Mouse (Mus musculus) neural tube, embryonic 14.5 days (tissue): ENCODE measurements around the gene Hoxd13. TPM values are rescaled to one million over a fixed set of nuclear protein-coding genes. Genes with fewer than 3 reads are reported as not detected.

ENCODE experiments used
- ATAC-seq: fragments of 200-750 bp; cut with Nextera tagmentation; 2 replicates; pipeline ENCODE4 v1.8.0; 2017; ENCODE audit warnings: low read depth, mild to moderate bottlenecking, moderate TSS enrichment, moderate library complexity
- H3K27ac ChIP-seq: fragments of 300-500 bp; sonication (generic); 2 replicates; pipeline ENCODE4 v1.5.1; 2014; ENCODE audit warnings: low read depth, mild to moderate bottlenecking, control low read depth, low read length, moderate library complexity, mixed read lengths
- H3K27me3 ChIP-seq: fragments of 300-500 bp; sonication (generic); 2 replicates; pipeline ENCODE4 v1.6.1; 2014; ENCODE audit warnings: low read length; ENCODE audit not compliant: control insufficient read depth, insufficient read depth
- H3K36me3 ChIP-seq: fragments of 300-500 bp; sonication (generic); 2 replicates; pipeline ENCODE4 v1.6.1; 2014; ENCODE audit warnings: low read length, mixed read lengths; ENCODE audit not compliant: control insufficient read depth, insufficient read depth
- H3K4me1 ChIP-seq: fragments of 300-500 bp; sonication (generic); 2 replicates; pipeline ENCODE4 v1.6.1; 2014; ENCODE audit warnings: low read length; ENCODE audit not compliant: control insufficient read depth, insufficient read depth
- H3K4me2 ChIP-seq: fragments of 300-500 bp; sonication (generic); 2 replicates; pipeline ENCODE4 v1.6.1; 2014; ENCODE audit warnings: mild to moderate bottlenecking, low read depth, low read length, control low read depth
- H3K4me3 ChIP-seq: fragments of 300-500 bp; sonication (generic); 2 replicates; pipeline ENCODE4 v1.5.1; 2014; ENCODE audit warnings: low read depth, low read length, control low read depth, mixed read lengths
- H3K9ac ChIP-seq: fragments of 300-500 bp; sonication (generic); replicated peaks from 2 replicates; pipeline ENCODE4 v1.6.1; 2014; ENCODE audit warnings: low read depth, mild to moderate bottlenecking, control low read depth, low read length, mixed read lengths
- H3K9me3 ChIP-seq: fragments of 300-500 bp; sonication (generic); 2 replicates; pipeline ENCODE4 v1.6.1; 2016; ENCODE audit warnings: low read length; ENCODE audit not compliant: control insufficient read depth
- WGBS: fragments of 180-500 bp; shearing (Covaris S2); extraction: QIAGEN DNeasy Blood & Tissue Kit; methylation state at CpG from one replicate; pipeline ENCODE4 v1.1.7; 2014; 5-methylcytosine and 5-hydroxymethylcytosine counted together
- polyA plus RNA-seq: library from polyadenylated mRNA; unstranded; fragments of >200 nt; fragmentation: Nextera tagmentation; extraction: Ambion mirVana; gene quantifications from 2 replicates; pipeline ENCODE4 v1.2.1, GENCODE M21; 2014

Gene Hoxd13
- polyA plus RNA-seq, 1 experiment from 2014 or later = not detected

DNA sequence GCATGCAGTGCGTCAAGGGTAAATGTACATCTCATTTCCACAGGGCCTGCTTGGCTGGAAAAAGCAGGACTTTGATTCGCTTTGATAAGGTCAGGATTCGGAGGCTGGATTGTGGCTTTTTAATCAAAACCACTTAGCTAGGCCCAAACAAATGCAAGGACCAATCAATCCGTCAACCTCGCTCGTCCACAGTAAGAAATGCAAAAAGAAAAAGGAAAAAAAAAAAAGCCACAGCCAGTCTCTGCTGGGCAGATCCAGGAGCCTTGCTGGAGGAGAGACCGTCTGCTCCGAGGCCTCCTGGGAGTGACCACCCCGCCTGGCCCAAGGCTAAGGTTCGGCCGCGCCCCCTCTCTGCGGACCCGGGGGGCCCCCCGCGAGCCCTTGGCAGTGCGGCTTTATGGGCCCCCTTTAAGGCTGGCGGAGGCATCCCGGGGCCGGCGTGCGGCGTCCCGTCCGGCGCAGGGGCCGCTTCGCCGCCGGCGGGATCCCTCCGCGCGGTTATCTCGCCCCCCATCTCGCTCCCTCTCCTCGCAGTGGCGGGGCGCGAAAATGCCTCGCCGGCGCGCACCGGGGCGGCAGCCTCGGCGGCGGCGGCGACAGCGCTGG, 36.4 kb downstream of the Hoxd13 start, which contains the start of gene Hoxd8:
Gene Hoxd8 (plus strand): TSS at position 223 of the 606 bp plus-strand sequence.
- Histone ChIP-seq H3K36me3 (no peaks in the 10 kb centered on the region), H3K9ac (peak within 1 kb of the TSS; percentile 99), H3K27me3 (no peaks in the 10 kb centered on the region), H3K4me3 (peak within 1 kb of the TSS; percentile 77), H3K27ac (peak within 1 kb of the TSS; percentile 100), H3K4me1 (peaks cover 24% of the 10 kb centered on the region; the same call in 1 of the 2 replicates), H3K9me3 (no peaks in the 10 kb centered on the region), H3K4me2 (peak within 1 kb of the TSS; percentile 75)
- under 1% methylated on average over 43 of the region's 52 CpGs for WGBS
- peak; percentile 52 for ATAC-seq

DNA sequence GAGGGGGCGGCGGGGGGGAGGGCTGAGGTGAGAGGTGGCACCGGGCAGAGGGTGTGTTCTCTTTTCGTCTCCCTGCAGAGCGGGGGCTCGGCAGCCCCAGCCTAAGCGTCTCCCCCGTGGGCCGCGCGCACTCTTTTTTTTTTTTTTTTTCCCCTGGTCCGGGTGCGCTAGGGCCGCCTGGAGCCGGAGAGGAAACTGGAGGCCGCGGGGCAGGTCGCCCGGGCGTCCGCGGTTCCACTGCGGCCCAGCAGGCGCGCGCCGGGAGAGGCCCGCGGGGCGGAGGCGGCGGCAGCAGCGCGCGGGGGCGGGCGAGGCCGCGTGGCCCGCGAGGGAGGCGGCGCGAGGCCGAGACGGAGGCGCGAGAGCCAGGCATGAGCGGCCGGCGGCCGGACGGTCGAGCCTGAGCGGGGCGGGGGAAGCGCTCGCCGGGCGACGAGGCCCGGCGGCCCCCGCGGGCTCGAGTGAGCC, 36.9 kb downstream of the Hoxd13 start:
- Histone ChIP-seq H3K27ac (peak overlapping the region; percentile 100), H3K9ac (peak overlapping the region; percentile 99), H3K4me1 (peaks cover 30% of the 10 kb centered on the region), H3K9me3 (no peaks in the 10 kb centered on the region), H3K27me3 (no peaks in the 10 kb centered on the region), H3K36me3 (no peaks in the 10 kb centered on the region), H3K4me3 (peak overlapping the region; percentile 77), H3K4me2 (peak overlapping the region; percentile 75)
- 0% methylated on average over 34 of the region's 66 CpGs for WGBS
- no peak; the same call in 1 of the 2 replicates for ATAC-seq

DNA sequence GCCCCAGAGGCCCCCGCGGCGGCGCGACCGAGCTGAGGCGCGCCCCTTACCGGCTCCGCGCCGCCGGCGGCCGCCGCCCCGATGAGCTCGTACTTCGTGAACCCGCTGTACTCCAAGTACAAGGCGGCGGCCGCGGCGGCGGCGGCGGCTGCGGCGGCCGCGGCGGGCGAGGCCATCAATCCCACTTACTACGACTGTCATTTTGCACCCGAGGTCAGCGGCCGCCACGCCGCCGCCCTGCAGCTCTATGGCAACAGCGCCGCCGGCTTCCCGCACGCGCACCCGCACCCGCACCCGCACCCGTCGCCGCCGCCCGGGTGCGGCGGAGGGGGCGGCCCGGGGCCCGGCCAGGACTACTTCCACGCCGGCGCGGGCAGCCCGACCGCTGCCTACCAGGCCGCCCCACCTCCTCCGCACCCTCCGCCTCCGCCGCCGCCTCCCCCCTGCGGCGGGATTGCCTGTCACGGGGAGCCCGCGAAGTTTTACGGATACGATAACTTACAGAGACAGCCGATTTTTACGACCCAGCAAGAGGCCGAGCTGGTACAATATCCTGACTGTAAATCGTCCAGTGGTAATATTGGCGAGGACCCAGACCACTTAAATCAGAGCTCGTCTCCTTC, 37.5 kb downstream of the Hoxd13 start:
- Histone ChIP-seq H3K27me3 (no peaks in the 10 kb centered on the region), H3K4me1 (peaks cover 35% of the 10 kb centered on the region), H3K9ac (peak overlapping the region; percentile 99), H3K4me3 (peak overlapping the region; percentile 77), H3K4me2 (peak overlapping the region; percentile 75), H3K9me3 (no peaks in the 10 kb centered on the region), H3K36me3 (no peaks in the 10 kb centered on the region), H3K27ac (peak overlapping the region; percentile 100)
- ATAC-seq = peak; percentile 70
- under 1% methylated on average over 58 of the region's 85 CpGs for WGBS

DNA sequence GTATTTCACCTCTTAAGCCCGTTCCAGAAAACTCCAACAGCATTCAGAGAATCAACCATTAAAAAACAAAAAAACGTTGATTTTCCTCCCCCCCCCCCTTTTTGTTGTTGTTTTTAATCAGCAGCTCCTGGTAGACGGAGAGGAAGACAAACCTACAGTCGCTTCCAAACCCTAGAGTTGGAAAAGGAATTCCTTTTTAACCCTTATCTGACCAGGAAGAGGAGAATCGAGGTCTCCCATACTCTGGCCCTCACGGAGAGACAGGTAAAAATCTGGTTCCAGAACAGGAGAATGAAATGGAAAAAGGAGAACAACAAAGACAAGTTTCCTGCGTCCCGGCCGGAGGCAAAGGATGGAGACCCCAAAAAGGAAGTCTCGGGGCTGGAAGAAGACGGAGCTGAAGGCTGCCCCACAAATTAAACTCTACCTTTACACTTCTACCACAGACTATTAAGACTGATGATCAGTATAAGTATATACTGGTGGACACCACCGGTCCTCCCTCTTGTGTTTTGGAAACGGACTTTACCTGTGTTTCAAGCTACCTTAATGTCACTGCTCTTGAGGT, 38.4 kb downstream of the Hoxd13 start:
- Histone ChIP-seq H3K4me3 (peak overlapping the region; percentile 77), H3K27me3 (no peaks in the 10 kb centered on the region), H3K9me3 (no peaks in the 10 kb centered on the region), H3K27ac (peak overlapping the region; percentile 100), H3K36me3 (no peaks in the 10 kb centered on the region), H3K4me1 (peaks cover 39% of the 10 kb centered on the region), H3K9ac (peak overlapping the region; percentile 99), H3K4me2 (peak overlapping the region; percentile 75)
- ATAC-seq = no peak
- under 1% methylated on average over 13 of the region's 13 CpGs for WGBS

DNA sequence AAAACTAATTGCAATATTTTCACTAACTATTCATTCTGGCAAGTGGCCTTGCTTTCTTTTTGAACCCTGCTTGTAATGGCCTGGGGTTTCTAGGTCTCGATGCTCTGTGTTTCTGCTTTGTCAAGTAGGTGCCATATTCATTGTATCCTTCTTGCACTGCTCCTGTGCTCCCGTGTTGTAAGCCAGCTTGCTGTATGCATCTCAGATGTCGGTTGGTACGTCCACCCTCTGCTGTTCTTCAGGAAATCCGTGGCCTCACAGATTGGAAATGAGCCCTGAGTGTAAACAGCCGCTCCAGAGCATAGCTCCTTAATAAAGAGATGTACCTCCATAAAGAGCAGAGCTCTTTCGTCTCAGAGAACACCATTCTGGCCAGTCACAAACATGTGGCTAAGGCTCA, 39.5 kb downstream of the Hoxd13 start:
- peaks cover 39% of the 10 kb centered on the region for H3K4me1 ChIP-seq
- peak overlapping the region; percentile 73 for H3K27ac ChIP-seq
- no peaks in the 10 kb centered on the region for H3K36me3 ChIP-seq
- no peaks in the 10 kb centered on the region for H3K27me3 ChIP-seq
- H3K9me3 ChIP-seq = no peaks in the 10 kb centered on the region
- ATAC-seq = no peak
- 11% methylated on average over 7 of the region's 7 CpGs for WGBS
- H3K4me3 ChIP-seq = peak overlapping the region; percentile 77
- peak overlapping the region; percentile 75 for H3K4me2 ChIP-seq
- peak overlapping the region; percentile 56 for H3K9ac ChIP-seq

DNA sequence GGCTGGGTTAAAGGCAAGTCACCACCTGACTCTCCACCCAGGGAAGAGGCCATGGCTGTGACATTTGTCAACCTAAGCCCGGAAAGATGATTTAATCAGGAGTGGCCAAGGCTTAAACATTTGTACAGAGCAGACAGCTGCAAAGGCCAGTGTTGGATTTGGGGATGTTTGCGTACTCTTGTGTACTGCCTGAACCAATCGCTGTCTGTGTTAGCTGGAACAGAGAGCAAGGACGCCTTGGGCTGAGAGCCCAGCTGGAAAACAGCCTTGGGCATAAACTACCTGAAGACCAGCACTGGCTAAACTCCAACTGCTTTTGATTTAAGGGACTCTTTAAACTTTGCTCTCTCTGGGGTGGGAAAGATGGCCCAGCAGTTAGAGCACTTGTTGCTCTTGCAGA, 40.6 kb downstream of the Hoxd13 start:
- Histone ChIP-seq H3K4me2 (peak overlapping the region; percentile 75), H3K4me3 (peak overlapping the region; percentile 26), H3K27ac (peak overlapping the region; percentile 75), H3K9me3 (no peaks in the 10 kb centered on the region), H3K27me3 (no peaks in the 10 kb centered on the region), H3K4me1 (peaks cover 33% of the 10 kb centered on the region), H3K9ac (peak overlapping the region; percentile 52), H3K36me3 (no peaks in the 10 kb centered on the region)
- no peak for ATAC-seq
- WGBS = 11% methylated on average over 4 of the region's 4 CpGs

DNA sequence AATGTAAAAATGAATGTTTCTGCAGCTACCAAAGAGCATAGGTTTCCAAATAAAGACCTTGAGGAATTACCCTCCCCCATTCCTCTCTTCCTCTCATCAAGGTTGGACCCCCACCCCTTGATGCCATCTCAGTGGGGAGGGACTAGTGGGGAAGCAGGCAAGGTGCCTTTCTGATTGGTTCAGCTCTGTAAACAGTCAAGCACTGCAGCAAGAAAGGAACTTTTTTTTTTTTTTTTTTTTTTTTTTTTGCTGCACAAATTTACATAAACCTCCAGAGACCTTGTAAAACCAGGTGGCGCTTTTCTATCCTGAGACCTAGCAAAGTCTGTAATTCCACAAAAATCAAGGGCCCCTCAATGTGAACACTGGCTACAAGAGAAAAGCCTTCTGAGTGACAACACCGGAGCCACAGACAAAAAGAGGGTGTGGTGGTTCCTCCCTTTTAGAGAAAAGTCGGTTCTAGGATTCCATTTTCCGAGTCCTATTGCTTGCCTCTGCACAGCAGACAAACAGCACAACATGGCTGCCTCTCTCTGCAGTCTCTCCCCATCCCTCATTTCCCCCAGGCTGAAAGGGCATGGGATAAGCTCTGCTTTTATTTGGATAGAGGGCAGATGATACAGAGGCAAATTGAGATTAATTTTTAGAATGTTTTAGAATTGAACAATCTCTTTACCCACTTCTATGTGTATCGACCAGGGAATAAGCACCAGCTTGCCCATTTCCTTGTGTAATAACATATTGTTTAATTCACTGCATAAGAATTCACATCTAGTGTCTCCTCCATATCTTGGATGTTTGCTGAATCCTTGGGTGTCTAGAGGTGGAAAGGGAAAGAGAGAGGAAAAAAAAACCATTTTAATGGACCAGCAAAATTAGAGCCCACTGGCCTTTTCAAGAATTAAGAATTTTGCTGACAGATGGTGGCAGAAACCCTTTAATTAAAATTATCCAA, 41.6 kb downstream of the Hoxd13 start:
- Histone ChIP-seq H3K27ac (peak overlapping the region; percentile 100), H3K4me3 (peak overlapping the region; percentile 99; the same call in 1 of the 2 replicates), H3K4me1 (peaks cover 29% of the 10 kb centered on the region), H3K9me3 (no peaks in the 10 kb centered on the region), H3K36me3 (no peaks in the 10 kb centered on the region), H3K27me3 (no peaks in the 10 kb centered on the region), H3K9ac (peak overlapping the region; percentile 100), H3K4me2 (peak overlapping the region; percentile 75)
- 13% methylated on average over 5 of the region's 5 CpGs for WGBS
- ATAC-seq = no peak

DNA sequence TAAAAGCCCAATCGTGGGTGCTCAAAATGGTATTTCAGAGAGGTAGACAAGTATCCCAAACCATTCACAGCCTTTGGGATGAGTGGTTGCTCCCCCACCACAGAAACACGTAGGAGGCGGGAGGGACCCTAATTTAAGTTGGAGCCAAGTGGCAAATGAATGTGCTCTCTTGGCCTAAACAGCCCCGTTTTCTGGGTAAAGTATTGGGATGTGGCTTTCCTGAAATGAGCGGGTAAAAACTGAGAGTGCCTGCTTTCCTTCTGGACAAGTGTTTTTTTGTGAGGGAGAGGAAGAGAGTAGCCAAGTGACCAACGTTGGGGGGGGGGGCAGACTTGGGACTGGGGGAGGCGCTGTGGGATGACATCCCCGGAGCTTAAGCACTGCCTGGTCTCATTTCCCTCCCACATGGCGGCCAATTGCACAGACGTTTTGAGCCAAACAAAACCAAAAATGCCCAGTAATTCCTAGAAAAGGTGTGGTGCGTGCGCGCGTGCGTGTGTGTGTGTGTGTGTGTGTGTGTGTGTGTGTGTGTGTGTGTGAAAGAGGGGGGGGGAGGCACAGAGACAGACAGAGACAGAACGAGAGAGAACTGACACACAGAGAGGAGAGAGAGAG, 42.9 kb downstream of the Hoxd13 start:
- 0% methylated on average over 16 of the region's 16 CpGs for WGBS
- no peak for ATAC-seq
- peak overlapping the region; percentile 99 for H3K4me3 ChIP-seq
- no peaks in the 10 kb centered on the region for H3K36me3 ChIP-seq
- peak overlapping the region; percentile 100 for H3K27ac ChIP-seq
- H3K9me3 ChIP-seq = no peaks in the 10 kb centered on the region
- H3K4me1 ChIP-seq = peaks cover 34% of the 10 kb centered on the region
- H3K9ac ChIP-seq = peak overlapping the region; percentile 100
- peak overlapping the region; percentile 75 for H3K4me2 ChIP-seq
- no peaks in the 10 kb centered on the region for H3K27me3 ChIP-seq
